Mouse (Mus musculus) heart, adult 2 months (tissue): ENCODE data around the gene Crnkl1. TPM values are rescaled to one million over a fixed set of nuclear protein-coding genes. Genes with fewer than 3 reads are reported as not detected.
A peak's percentile ranks its signal among the peaks of the same experiment; 100 is the strongest.

Experiments used
- DNase-seq, 2 experiments: peaks; one replicate each; pipeline ENCODE4 v3.0.0; 2021
- H3K27ac ChIP-seq: fragments of 200-600 bp; 2 replicates; pipeline ENCODE4 v1.8.1; 2022
- H3K27me3 ChIP-seq: fragments of 200-500 bp; 2 replicates; pipeline ENCODE4 v1.6.1; 2012; ENCODE audit warnings: mild to moderate bottlenecking, low read length, inconsistent platforms, mixed read lengths; ENCODE audit not compliant: control insufficient read depth, insufficient read depth
- H3K36me3 ChIP-seq: fragments of 200-500 bp; 2 replicates; pipeline ENCODE4 v1.6.1; 2012; ENCODE audit warnings: low read length, inconsistent platforms; ENCODE audit not compliant: control insufficient read depth, insufficient read depth
- H3K4me1 ChIP-seq: fragments of 200-500 bp; 2 replicates; pipeline ENCODE4 v1.6.1; 2011; ENCODE audit warnings: low read length; ENCODE audit not compliant: control insufficient read depth, insufficient read depth
- H3K4me3 ChIP-seq: fragments of 200-600 bp; 2 replicates; pipeline ENCODE4 v1.8.1; 2022
- H3K79me2 ChIP-seq: fragments of 200-500 bp; replicated peaks from 2 replicates; pipeline ENCODE4 v1.6.1; 2012; ENCODE audit warnings: mild to moderate bottlenecking, inconsistent platforms, low read length, moderate library complexity, mixed read lengths; ENCODE audit not compliant: control insufficient read depth, insufficient read depth
- H3K9ac ChIP-seq: fragments of 200-500 bp; 2 replicates; pipeline ENCODE4 v1.6.1; 2012; ENCODE audit warnings: low read depth, mild to moderate bottlenecking, control low read depth, inconsistent platforms, low read length, mixed read lengths
- CTCF ChIP-seq: fragments of 200-600 bp; IDR thresholded peaks from 2 replicates; pipeline ENCODE4 v1.8.1; 2022; ENCODE audit warnings: antibody characterized with exemption, mild to moderate bottlenecking, moderate library complexity
- EP300 ChIP-seq: fragments of 200-500 bp; IDR thresholded peaks from 2 replicates; pipeline ENCODE4 v1.6.1; 2011; ENCODE audit warnings: low read depth, low read length, control low read depth; ENCODE audit not compliant: insufficient read depth
- POLR2A ChIP-seq: fragments of 200-500 bp; IDR thresholded peaks from 2 replicates; pipeline ENCODE4 v1.6.1; 2011; ENCODE audit warnings: mild to moderate bottlenecking, low read depth, low read length, control low read depth; ENCODE audit not compliant: insufficient read depth
- WGBS: fragments of 180-500 bp; shearing (Covaris S2); methylation state at CpG from one replicate; pipeline ENCODE4 v1.1.7; 2018; 5-methylcytosine and 5-hydroxymethylcytosine counted together
- intact Hi-C: fragments of 180-260 bp; cut with DNase I; formaldehyde crosslinking; loops from one replicate; pipeline ENCODE4 v1.15.1; 2025
- long read RNA-seq: library from polyadenylated mRNA; stranded (forward); transcript quantifications from one replicate; pipeline ENCODE4 v2.0.0, GENCODE M21; 2021
- polyA plus RNA-seq: library from polyadenylated mRNA; depleted of rRNA; stranded (reverse); fragments of >200 nt; gene quantifications from 2 replicates; pipeline ENCODE4 v1.2.3, GENCODE M21; 2012; rRNA removed
- total RNA-seq, 2 experiments: library from RNA; stranded (reverse); gene quantifications; 2 replicates each; pipeline ENCODE4 v1.2.3; 2021

The Crnkl1 gene
- total RNA-seq: 10 to 100 TPM; 17.2 to 20.0 TPM
- polyA plus RNA-seq: 3.8 and 6.0 TPM in 2 replicates
- long read RNA-seq, transcript Crnkl1-201 (14 exons, 3,428 nt): major isoform, 24 of 25 reads
- long read RNA-seq, partial matches to known transcripts: 0 of 25 reads
- long read RNA-seq, other reads (novel, unspliced or antisense): 1 of 25 reads

- H3K27ac ChIP-seq: peak within 1 kb of the TSS; percentile 70
- TF ChIP-seq EP300 (peak; percentile 40; the same call in 1 of the 2 replicates), POLR2A (peak; percentile 74), CTCF (no peak)
- peak; percentile 93 to 95 for DNase-seq
- WGBS: under 1% methylated on average over 61 of the region's 61 CpGs
- H3K4me1 ChIP-seq: no peaks in the 10 kb centered on the region
- peak within 1 kb of the TSS; percentile 59 for H3K9ac ChIP-seq
- intact Hi-C loops: loop anchor here (2.0 kb wide), 1 partner anchor 32 kb away; the partner anchor contains the start of gene Naa20
- peak within 1 kb of the TSS; percentile 93 for H3K4me3 ChIP-seq
- no peaks in the 10 kb centered on the region; the same call in 1 of the 2 replicates for H3K36me3 ChIP-seq
- no peaks in the 10 kb centered on the region for H3K27me3 ChIP-seq
- no peaks in the 10 kb centered on the region for H3K79me2 ChIP-seq
Measured at GRCm38 (mm10) chr2:145934339-145935231, at the start of gene Crnkl1, which contains the start of gene Cfap61. Gene Crnkl1 (minus strand): TSS chr2:145935014. Gene Cfap61 (plus strand): TSS chr2:145934784.

GRCm38 (mm10) chr2:145982317-145983045, 47.7 kb upstream of the Crnkl1 start:
- Histone ChIP-seq H3K36me3 (no peaks in the 10 kb centered on the region), H3K4me1 (no peaks in the 10 kb centered on the region), H3K4me3 (no peak overlapping the region), H3K9ac (no peak overlapping the region), H3K27me3 (no peaks in the 10 kb centered on the region), H3K79me2 (no peaks in the 10 kb centered on the region), H3K27ac (no peak overlapping the region)
- intact Hi-C loops: no loop called here
- TF ChIP-seq CTCF (no peak), EP300 (no peak), POLR2A (no peak)
- no peak for DNase-seq
- 70% methylated on average over 9 of the region's 9 CpGs for WGBS

- 64% methylated on average over 6 of the region's 6 CpGs for WGBS
- Histone ChIP-seq H3K36me3 (no peaks in the 10 kb centered on the region), H3K79me2 (no peaks in the 10 kb centered on the region), H3K27me3 (no peaks in the 10 kb centered on the region), H3K27ac (no peak overlapping the region), H3K4me3 (no peak overlapping the region), H3K4me1 (no peaks in the 10 kb centered on the region), H3K9ac (no peak overlapping the region)
- TF ChIP-seq EP300: no peak
- intact Hi-C loops: no loop called here
- no peak for DNase-seq
Measured at GRCm38 (mm10) chr2:145981699-145982112, 46.9 kb upstream of the Crnkl1 start.

GRCm38 (mm10) chr2:145980881-145981280, 46.1 kb upstream of the Crnkl1 start:
- Histone ChIP-seq H3K27me3 (no peaks in the 10 kb centered on the region), H3K4me1 (no peaks in the 10 kb centered on the region), H3K9ac (no peak overlapping the region), H3K36me3 (no peaks in the 10 kb centered on the region), H3K27ac (no peak overlapping the region), H3K79me2 (no peaks in the 10 kb centered on the region), H3K4me3 (no peak overlapping the region)
- no peak for DNase-seq
- 76% methylated on average over 9 of the region's 9 CpGs for WGBS
- intact Hi-C loops: no loop called here
- TF ChIP-seq POLR2A (no peak), CTCF (no peak), EP300 (no peak)

GRCm38 (mm10) chr2:145979616-145980015, 44.8 kb upstream of the Crnkl1 start:
- no peak overlapping the region for H3K4me3 ChIP-seq
- no peaks in the 10 kb centered on the region for H3K27me3 ChIP-seq
- no peaks in the 10 kb centered on the region for H3K79me2 ChIP-seq
- no peak overlapping the region for H3K9ac ChIP-seq
- H3K27ac ChIP-seq: no peak overlapping the region
- TF ChIP-seq POLR2A (no peak), CTCF (no peak), EP300 (no peak)
- no peak for DNase-seq
- H3K36me3 ChIP-seq: no peaks in the 10 kb centered on the region
- H3K4me1 ChIP-seq: no peaks in the 10 kb centered on the region
- intact Hi-C loops: no loop called here
- 86% methylated on average over 4 of the region's 4 CpGs for WGBS
